14 mouse cellular contexts compared by ENCODE assay signal in the genomic region with DNA sequence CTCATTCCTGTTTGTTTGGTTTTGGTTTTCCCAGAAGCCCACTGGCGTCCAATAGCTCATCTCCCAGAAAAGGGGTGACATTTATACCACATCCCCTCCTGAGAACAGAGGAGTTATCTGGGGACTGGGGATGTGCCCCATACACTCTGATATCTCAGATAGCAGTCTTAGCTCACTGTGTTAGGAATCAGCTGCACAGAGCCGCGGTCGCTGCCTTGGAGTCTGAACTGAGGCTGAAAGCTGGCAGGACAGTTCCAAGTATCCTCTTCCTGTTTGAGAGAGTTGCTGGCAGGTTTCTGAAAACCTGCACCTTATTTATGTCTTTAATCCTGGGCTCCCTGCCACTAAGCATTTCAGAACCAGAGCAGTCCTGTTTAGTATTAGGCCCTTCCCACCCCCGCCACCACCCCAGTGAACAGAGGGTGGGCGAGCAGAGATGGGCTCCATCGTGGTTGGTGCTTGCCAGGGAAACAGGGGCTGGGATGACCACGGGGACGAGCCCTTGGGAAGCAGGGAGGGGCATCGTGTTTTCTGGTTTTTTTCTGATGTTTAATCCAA.
DNase-seq lines count a peak whose midpoint lies in the region; ATAC-seq lines count a peak whose summit lies in the region.
"Had no signal": no experiment of that assay in that cellular context is flagged by ENCODE, and none has a peak within 500 bp of the region (broad histone marks: within the 10 kb centered on the region; RNA-seq: fewer than 3 reads in every experiment).

No protein-coding gene starts in this region.

- no peaks in the 10 kb centered on the region for H3K36me3 ChIP-seq in kidney, embryonic 16.5 days (ENCODE audit: insufficient read depth, low read length)
- no peaks in the 10 kb centered on the region for H3K36me3 ChIP-seq in neural tube, embryonic 15.5 days
- H3K36me3 ChIP-seq: midbrain, embryonic 13.5 days had no signal

- H3K27ac ChIP-seq in kidney, embryonic 16.5 days (ENCODE audit: low read length): no peak overlapping the region
- H3K27ac ChIP-seq in neural tube, embryonic 15.5 days (replicated peaks): 0 out of 2 replicates have a peak overlapping the region, but pooled peaks have one; percentile 18
- H3K27ac ChIP-seq: liver, embryonic 14.5 days; midbrain, embryonic 13.5 days had no signal

- ATAC-seq in kidney, embryonic 16.5 days (ENCODE audit: low FRiP score, low TSS enrichment): no peak
- peak; percentile 86 for ATAC-seq in neural tube, embryonic 15.5 days (ENCODE audit: low FRiP score)

- H3K9ac ChIP-seq in kidney, embryonic 16.5 days (replicated peaks; ENCODE audit: low read length): no peak overlapping the region
- no peak overlapping the region for H3K9ac ChIP-seq in neural tube, embryonic 15.5 days (replicated peaks)
- H3K9ac ChIP-seq: liver, embryonic 14.5 days; midbrain, embryonic 13.5 days had no signal

- H3K4me1 ChIP-seq in kidney, embryonic 16.5 days (ENCODE audit: insufficient read depth, low read length): no peaks in the 10 kb centered on the region
- 0 out of 2 replicates have a peak, but pooled peaks cover 12% of the 10 kb centered on the region for H3K4me1 ChIP-seq in neural tube, embryonic 15.5 days

- no peak overlapping the region for H3K4me2 ChIP-seq in kidney, embryonic 16.5 days (replicated peaks; ENCODE audit: low read depth, low read length)
- H3K4me2 ChIP-seq in neural tube, embryonic 15.5 days: no peak overlapping the region
- H3K4me2 ChIP-seq: midbrain, embryonic 13.5 days had no signal

- peaks cover 7% of the 10 kb centered on the region for H3K9me3 ChIP-seq in kidney, embryonic 16.5 days (ENCODE audit: low read length)
- no peaks in the 10 kb centered on the region for H3K9me3 ChIP-seq in neural tube, embryonic 15.5 days (replicated peaks)

- 75% methylated on average over 10 of the region's 10 CpGs for WGBS in kidney, embryonic 16.5 days
- 62% methylated on average over 10 of the region's 10 CpGs for WGBS in neural tube, embryonic 15.5 days

- DNase-seq in kidney, postnatal 14 days: peak; percentile 12
- DNase-seq in NIH3T3 (ENCODE audit: low read depth) (peak; percentile 81), MN1 (ENCODE audit: low spot score) (no peak)
- peak; percentile 30 for DNase-seq in gastrocnemius, adult 18-20 months (ENCODE audit: low spot score)
- DNase-seq in right cerebral cortex, postnatal 4 days: no peak
- DNase-seq: cerebellum, postnatal 25 days; kidney, adult 18-20 months; layer of hippocampus, postnatal 36 days; thymus, postnatal 25 days had no signal

- H3K4me3 ChIP-seq in kidney, embryonic 16.5 days (ENCODE audit: low read length): no peak overlapping the region
- no peak overlapping the region for H3K4me3 ChIP-seq in neural tube, embryonic 15.5 days (replicated peaks)
- H3K4me3 ChIP-seq: erythroblast, embryonic 14.5 days; midbrain, embryonic 13.5 days had no signal

- no peaks in the 10 kb centered on the region for H3K27me3 ChIP-seq in kidney, embryonic 16.5 days (ENCODE audit: insufficient read depth, low read length)
- no peaks in the 10 kb centered on the region for H3K27me3 ChIP-seq in neural tube, embryonic 15.5 days (replicated peaks)

Comparison
In these comparisons a context has a peak if more than half of its experiments do, and no peak if none do; other contexts are left out.
1. DNase-seq: peak in kidney, postnatal 14 days (single experiment), NIH3T3 (single experiment) and gastrocnemius, adult 18-20 months (single experiment); none in MN1 (single experiment) and right cerebral cortex, postnatal 4 days (single experiment).